Mouse (Mus musculus) hindbrain, embryonic 10.5 days (tissue): ENCODE data around the gene Cdc20b. TPM values are rescaled to one million over a fixed set of nuclear protein-coding genes. Genes with fewer than 3 reads are reported as not detected.
A peak's percentile ranks its signal among the peaks of the same experiment; 100 is the strongest.

ENCODE experiments used
- DNase-seq: peaks from one replicate; pipeline ENCODE4 v3.0.0-alpha.2; 2017; ENCODE audit warnings: low spot score
- H3K27ac ChIP-seq: fragments of 300-500 bp; sonication (generic); 2 replicates; pipeline ENCODE4 v1.5.1; 2016; ENCODE audit warnings: mild to moderate bottlenecking, moderate library complexity
- H3K27me3 ChIP-seq: fragments of 300-500 bp; sonication (generic); 2 replicates; pipeline ENCODE4 v1.6.1; 2016; ENCODE audit warnings: mild to moderate bottlenecking; ENCODE audit not compliant: poor library complexity, insufficient read depth, severe bottlenecking
- H3K36me3 ChIP-seq: fragments of 300-500 bp; sonication (generic); 2 replicates; pipeline ENCODE4 v1.6.1; 2016; ENCODE audit warnings: mild to moderate bottlenecking, moderate library complexity
- H3K4me1 ChIP-seq: fragments of 300-500 bp; sonication (generic); replicated peaks from 2 replicates; pipeline ENCODE4 v1.6.1; 2016; ENCODE audit warnings: mild to moderate bottlenecking
- H3K4me3 ChIP-seq: fragments of 300-500 bp; sonication (generic); 2 replicates; pipeline ENCODE4 v1.5.1; 2016; ENCODE audit warnings: mild to moderate bottlenecking, moderate library complexity
- H3K9me3 ChIP-seq: fragments of 300-500 bp; sonication (generic); 2 replicates; pipeline ENCODE4 v1.6.1; 2016; ENCODE audit warnings: mild to moderate bottlenecking, moderate library complexity
- WGBS: fragments of 180-500 bp; shearing (Covaris S2); methylation state at CpG from one replicate; pipeline ENCODE4 v1.1.7; 2016; 5-methylcytosine and 5-hydroxymethylcytosine counted together
- polyA plus RNA-seq: library from polyadenylated mRNA; unstranded; fragments of >200 nt; fragmentation: Nextera tagmentation; extraction: Ambion mirVana; gene quantifications from 2 replicates; pipeline ENCODE4 v1.2.1, GENCODE M21; 2016

Cdc20b gene
- polyA plus RNA-seq, 1 experiment from 2014 or later, result 1.7 TPM

DNA sequence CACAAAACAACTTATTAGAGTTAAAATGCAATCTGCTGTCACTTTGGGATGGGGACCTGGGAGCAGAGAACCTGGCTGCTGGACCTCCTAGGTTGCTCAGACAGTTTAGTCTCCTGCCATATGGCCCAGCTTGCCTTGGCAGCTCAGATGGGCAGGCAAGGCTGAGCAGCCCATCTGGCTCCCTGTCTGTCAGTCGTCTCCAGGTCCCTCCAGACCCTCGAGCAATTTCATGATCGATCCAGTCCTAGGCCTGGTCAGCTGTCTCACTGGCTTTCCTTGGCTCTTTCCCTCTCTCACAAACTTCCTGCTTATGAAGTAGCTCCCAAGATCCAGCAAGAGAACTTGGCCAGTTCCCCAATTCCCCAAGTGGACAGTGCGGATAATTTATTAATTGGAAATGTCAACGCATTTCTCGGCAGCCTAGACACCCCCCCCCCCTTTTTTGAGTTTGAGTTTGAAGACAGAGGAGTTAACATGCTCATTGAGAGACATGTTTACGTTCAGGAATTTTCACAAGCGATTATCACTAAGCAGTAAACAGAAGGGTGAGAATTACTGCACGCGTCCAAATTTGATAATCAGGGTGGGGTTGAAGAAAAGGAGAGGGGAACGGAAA, 532 bp upstream of the Cdc20b start:
- 4% methylated on average over 11 of the region's 11 CpGs for WGBS
- Histone ChIP-seq H3K36me3 (no peaks in the 10 kb centered on the region), H3K27ac (no peak overlapping the region), H3K4me3 (peak overlapping the region; percentile 65), H3K4me1 (peaks cover 33% of the 10 kb centered on the region), H3K27me3 (peaks cover 67% of the 10 kb centered on the region), H3K9me3 (no peaks in the 10 kb centered on the region)
- peak; percentile 54 for DNase-seq

GRCm38 (mm10) chr13:113035852-113036251, 941 bp downstream of the Cdc20b start:
- Histone ChIP-seq H3K9me3 (no peaks in the 10 kb centered on the region), H3K27me3 (peaks cover 53% of the 10 kb centered on the region)
- 0% methylated on average over 4 of the region's 4 CpGs for WGBS

DNA sequence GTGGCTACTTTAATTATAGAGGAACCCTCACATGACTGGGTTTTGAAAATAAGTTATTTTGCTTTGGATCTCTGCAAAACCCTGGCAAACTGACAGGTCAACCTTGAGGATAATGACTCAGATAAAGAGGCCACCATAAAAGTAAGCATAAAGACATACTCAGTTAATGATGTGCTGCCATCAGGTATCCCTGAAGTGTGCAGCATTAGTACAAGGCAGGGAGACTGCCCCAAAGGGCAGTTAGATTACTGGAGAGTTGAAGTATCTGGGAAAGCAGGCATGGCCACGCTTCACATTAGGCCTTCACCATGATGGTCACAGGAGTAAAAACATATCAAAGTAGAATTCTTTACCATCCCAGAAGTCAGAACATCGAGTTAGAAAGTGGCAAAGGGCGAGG, 10.0 kb downstream of the Cdc20b start:
- Histone ChIP-seq H3K36me3 (peaks cover 34% of the 10 kb centered on the region), H3K4me3 (peak overlapping the region; percentile 61), H3K4me1 (peaks cover 18% of the 10 kb centered on the region), H3K27ac (no peak overlapping the region), H3K9me3 (no peaks in the 10 kb centered on the region), H3K27me3 (no peaks in the 10 kb centered on the region)
- no peak for DNase-seq
- 78% methylated on average over 3 of the region's 3 CpGs for WGBS

More at GRCm38 (mm10) chr13:113035852-113036251, 941 bp downstream of the Cdc20b start:
- peak; percentile 71 for DNase-seq
- Histone ChIP-seq H3K4me3 (peak overlapping the region; percentile 65), H3K36me3 (no peaks in the 10 kb centered on the region), H3K27ac (no peak overlapping the region), H3K4me1 (peaks cover 33% of the 10 kb centered on the region)

DNA sequence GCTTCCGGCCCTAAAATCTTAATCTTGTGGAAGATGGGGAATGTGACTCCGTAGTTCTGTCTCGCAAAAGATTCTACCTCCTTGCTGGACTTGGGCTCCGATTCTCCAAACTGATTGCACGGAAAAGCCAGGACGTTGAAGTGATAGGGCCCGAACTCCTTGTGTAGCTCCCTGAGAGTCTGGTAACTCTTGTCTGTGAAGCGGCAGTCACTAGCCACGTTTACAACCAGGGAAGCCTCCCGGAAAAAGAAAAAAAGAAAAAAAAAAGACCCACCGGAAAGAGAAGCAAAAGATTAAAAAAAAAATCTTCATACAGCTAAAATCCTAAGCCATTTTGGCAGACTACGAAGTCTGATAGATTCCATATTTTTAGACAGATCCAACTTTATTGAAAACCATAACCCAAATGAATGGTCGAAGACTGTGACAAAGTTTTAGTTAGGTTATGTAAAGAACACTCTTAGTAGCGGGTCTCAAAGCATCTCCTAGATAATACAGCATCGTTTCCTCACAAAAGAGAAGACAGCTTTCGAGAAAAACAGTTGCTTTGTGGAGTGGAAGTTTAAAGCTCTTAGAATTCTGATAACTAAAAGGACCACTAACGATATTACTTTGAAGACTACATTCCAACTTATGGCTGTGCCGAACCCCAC, 10.7 kb downstream of the Cdc20b start:
- Histone ChIP-seq H3K9me3 (no peaks in the 10 kb centered on the region), H3K27me3 (no peaks in the 10 kb centered on the region), H3K27ac (peak overlapping the region; percentile 89), H3K36me3 (peaks cover 34% of the 10 kb centered on the region), H3K4me1 (peaks cover 18% of the 10 kb centered on the region), H3K4me3 (peak overlapping the region; percentile 61)
- WGBS, result 33% methylated on average over 18 of the region's 18 CpGs
- no peak for DNase-seq

DNA sequence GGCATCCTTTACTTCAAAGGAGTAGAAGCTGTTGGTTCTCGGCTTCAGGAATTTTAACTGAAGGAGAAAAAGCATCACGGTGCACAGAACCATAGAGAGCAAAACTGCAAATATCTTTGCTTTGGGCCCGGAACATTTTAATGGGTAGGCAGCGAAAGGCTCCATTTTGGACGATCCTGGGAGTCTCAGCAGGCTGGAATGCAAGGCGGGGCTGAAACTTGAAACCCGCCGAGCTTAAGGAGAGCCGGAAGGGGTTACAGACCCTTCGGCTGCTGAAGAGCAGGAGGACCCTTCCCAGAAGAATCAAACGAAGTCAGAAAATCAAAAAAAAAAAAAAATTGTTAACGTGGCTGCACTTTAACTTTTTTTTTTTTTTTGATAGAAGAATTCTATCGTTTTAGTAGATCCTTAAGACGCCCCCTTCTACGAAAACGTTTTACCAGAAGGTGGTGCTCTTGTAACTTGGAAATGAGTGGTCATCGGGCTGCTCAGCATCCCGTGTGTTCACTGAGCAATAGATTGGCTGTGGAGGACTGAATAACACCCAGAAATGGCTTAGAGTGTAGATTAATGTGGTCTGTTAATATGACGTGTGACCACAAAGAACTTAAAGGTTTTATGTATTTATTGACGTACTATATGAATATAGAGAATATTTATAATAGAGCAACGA, 11.4 kb downstream of the Cdc20b start, which contains the start of gene Gpx8:
TSS of gene Gpx8 (minus strand) at position 200 of the 673 bp plus-strand sequence.
- WGBS, result 7% methylated on average over 21 of the region's 21 CpGs
- Histone ChIP-seq H3K27me3 (no peaks in the 10 kb centered on the region), H3K4me3 (peak within 1 kb of the TSS; percentile 61), H3K4me1 (peaks cover 18% of the 10 kb centered on the region), H3K9me3 (no peaks in the 10 kb centered on the region), H3K36me3 (peaks cover 30% of the 10 kb centered on the region), H3K27ac (peak within 1 kb of the TSS; percentile 89)
- DNase-seq, result peak; percentile 81

GRCm38 (mm10) chr13:113047018-113047417, 12.1 kb downstream of the Cdc20b start:
- Histone ChIP-seq H3K36me3 (peaks cover 23% of the 10 kb centered on the region), H3K27ac (no peak overlapping the region), H3K4me1 (peaks cover 18% of the 10 kb centered on the region), H3K4me3 (no peak overlapping the region), H3K9me3 (no peaks in the 10 kb centered on the region), H3K27me3 (no peaks in the 10 kb centered on the region)
- no peak for DNase-seq

DNA sequence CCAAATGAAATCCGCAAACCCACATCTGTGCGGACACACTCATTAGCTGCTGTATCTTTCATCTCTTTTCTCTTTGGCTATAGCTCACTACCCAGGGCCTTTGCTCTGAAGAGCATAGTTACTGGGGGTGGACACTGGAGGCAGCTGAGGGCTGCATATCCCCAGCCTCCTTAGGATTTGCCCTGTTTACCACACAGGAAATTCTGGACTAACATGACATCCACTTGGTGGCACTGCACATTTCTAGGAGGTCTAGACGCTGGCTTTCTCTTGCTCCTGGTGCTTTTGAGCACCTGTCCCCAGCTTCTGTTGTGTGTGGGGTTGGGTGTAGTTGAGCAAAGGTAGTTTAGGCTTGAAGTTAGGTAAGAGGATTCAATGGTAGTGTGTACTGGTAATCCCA, 12.7 kb downstream of the Cdc20b start:
- no peaks in the 10 kb centered on the region for H3K9me3 ChIP-seq
- no peak for DNase-seq
- no peaks in the 10 kb centered on the region for H3K27me3 ChIP-seq
- H3K4me3 ChIP-seq, result no peak overlapping the region
- H3K4me1 ChIP-seq, result peaks cover 18% of the 10 kb centered on the region
- H3K27ac ChIP-seq, result no peak overlapping the region
- 77% methylated on average over 3 of the region's 3 CpGs for WGBS
- peaks cover 19% of the 10 kb centered on the region for H3K36me3 ChIP-seq

GRCm38 (mm10) chr13:113054230-113054629, 19.3 kb downstream of the Cdc20b start:
- Histone ChIP-seq H3K36me3 (no peaks in the 10 kb centered on the region), H3K4me1 (no peaks in the 10 kb centered on the region), H3K27ac (no peak overlapping the region), H3K27me3 (no peaks in the 10 kb centered on the region), H3K4me3 (no peak overlapping the region), H3K9me3 (no peaks in the 10 kb centered on the region)
- WGBS, result 91% methylated on average over 8 of the region's 8 CpGs
- DNase-seq, result no peak

DNA sequence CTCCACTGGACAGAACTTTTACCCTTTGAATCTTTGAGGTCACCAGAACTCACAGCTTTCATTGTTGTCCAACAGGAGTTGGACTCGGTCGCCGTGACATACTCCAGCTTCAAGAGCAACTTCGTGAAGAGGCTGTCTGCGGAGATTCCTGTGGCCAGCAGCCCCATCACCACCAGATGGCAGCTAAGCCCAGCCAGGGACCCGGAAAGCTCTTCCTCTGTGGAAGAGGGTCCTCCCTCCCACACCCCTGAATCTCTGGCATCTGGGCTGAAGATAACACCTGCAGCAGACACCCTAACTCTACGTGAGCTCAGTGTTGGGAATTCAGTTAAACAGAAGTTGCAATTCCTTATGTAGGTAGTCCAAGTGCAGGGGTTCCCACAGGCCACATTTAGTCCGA, 20.9 kb downstream of the Cdc20b start:
- no peaks in the 10 kb centered on the region for H3K36me3 ChIP-seq
- no peak overlapping the region for H3K27ac ChIP-seq
- no peaks in the 10 kb centered on the region for H3K27me3 ChIP-seq
- no peak overlapping the region for H3K4me3 ChIP-seq
- no peaks in the 10 kb centered on the region for H3K9me3 ChIP-seq
- H3K4me1 ChIP-seq, result no peaks in the 10 kb centered on the region
- WGBS, result 41% methylated on average over 8 of the region's 8 CpGs
- DNase-seq, result peak; percentile 25

DNA sequence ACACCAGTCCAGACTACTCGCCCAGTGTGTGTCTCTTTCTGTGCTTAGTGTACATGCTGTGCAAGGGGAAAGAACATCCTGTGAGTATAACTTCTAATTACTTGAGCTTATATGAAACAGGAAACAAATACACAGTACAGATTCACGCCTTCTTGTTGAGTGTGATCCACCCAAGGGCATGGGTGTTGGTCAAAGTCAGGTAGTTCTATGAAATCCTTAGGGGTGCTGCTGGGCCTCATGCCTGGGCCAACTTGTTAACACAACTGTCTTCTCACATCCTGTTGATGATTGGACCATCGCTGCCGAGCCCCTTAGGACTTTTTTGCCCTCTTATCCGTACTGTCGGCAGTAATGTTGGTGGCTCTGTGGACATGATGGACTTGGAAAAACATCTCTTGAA, 26.8 kb downstream of the Cdc20b start:
- H3K27ac ChIP-seq, result no peak overlapping the region
- 88% methylated on average over 6 of the region's 6 CpGs for WGBS
- H3K4me1 ChIP-seq, result no peaks in the 10 kb centered on the region
- no peaks in the 10 kb centered on the region for H3K36me3 ChIP-seq
- no peak overlapping the region for H3K4me3 ChIP-seq
- no peaks in the 10 kb centered on the region for H3K9me3 ChIP-seq
- no peaks in the 10 kb centered on the region for H3K27me3 ChIP-seq
- DNase-seq, result no peak

DNA sequence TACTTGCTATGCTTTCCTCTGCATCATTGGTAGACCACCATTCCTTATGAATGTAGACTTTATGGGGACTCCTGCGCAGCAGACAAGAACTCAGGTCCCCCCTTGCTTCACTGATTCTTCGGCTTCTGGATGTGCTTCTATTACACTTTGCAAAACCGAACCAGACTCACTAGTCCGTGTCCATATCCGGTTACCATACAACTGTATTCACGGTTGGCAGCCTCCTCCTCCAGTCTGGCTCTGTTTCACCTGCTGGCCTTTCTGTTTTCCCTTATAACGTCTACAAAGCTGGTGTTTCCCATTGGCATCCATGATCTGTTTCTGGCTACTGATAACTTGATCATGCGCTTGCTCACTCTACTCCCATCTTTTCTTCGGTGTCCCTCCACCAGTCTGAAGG, 29.6 kb downstream of the Cdc20b start:
- no peaks in the 10 kb centered on the region for H3K36me3 ChIP-seq
- H3K4me3 ChIP-seq, result no peak overlapping the region
- 91% methylated on average over 9 of the region's 9 CpGs for WGBS
- H3K27me3 ChIP-seq, result no peaks in the 10 kb centered on the region
- no peak overlapping the region for H3K27ac ChIP-seq
- no peaks in the 10 kb centered on the region for H3K9me3 ChIP-seq
- H3K4me1 ChIP-seq, result no peaks in the 10 kb centered on the region
- no peak for DNase-seq

GRCm38 (mm10) chr13:113079021-113079420, 44.1 kb downstream of the Cdc20b start:
- Histone ChIP-seq H3K4me3 (no peak overlapping the region), H3K4me1 (peaks cover 5% of the 10 kb centered on the region), H3K9me3 (no peaks in the 10 kb centered on the region), H3K27ac (no peak overlapping the region), H3K27me3 (no peaks in the 10 kb centered on the region), H3K36me3 (no peaks in the 10 kb centered on the region)
- DNase-seq, result no peak
- WGBS, result 62% methylated on average over 9 of the region's 9 CpGs

DNA sequence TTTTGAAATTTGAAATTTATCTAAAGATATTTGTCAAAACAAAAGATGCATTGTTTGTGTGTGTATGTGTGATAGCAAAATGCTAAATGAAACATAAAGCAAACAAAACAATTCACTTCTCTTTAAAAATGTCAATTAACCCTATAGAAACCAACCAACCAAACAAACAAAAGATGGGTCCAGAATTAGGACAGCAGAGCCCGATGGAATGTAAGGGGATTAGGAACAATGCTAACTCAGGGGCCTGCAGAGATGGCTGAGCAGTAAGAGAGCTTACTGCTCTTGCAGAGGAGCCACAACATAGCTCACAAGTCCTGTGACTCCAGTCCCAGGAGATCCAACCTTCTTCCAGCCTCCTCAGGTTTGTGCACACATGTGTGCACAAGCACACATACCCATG, 47.2 kb downstream of the Cdc20b start:
- 29% methylated on average over 1 of the region's 1 CpGs for WGBS
- no peak for DNase-seq
- Histone ChIP-seq H3K4me3 (no peak overlapping the region), H3K9me3 (no peaks in the 10 kb centered on the region), H3K36me3 (no peaks in the 10 kb centered on the region), H3K4me1 (peaks cover 5% of the 10 kb centered on the region), H3K27ac (no peak overlapping the region), H3K27me3 (no peaks in the 10 kb centered on the region)
